Mouse (Mus musculus) right cerebral cortex, postnatal 25 days (tissue): ENCODE measurements around the gene Det1.

Experiments
- DNase-seq: peaks from one replicate; pipeline ENCODE4 v3.0.0; 2022

The Det1 gene

DNA sequence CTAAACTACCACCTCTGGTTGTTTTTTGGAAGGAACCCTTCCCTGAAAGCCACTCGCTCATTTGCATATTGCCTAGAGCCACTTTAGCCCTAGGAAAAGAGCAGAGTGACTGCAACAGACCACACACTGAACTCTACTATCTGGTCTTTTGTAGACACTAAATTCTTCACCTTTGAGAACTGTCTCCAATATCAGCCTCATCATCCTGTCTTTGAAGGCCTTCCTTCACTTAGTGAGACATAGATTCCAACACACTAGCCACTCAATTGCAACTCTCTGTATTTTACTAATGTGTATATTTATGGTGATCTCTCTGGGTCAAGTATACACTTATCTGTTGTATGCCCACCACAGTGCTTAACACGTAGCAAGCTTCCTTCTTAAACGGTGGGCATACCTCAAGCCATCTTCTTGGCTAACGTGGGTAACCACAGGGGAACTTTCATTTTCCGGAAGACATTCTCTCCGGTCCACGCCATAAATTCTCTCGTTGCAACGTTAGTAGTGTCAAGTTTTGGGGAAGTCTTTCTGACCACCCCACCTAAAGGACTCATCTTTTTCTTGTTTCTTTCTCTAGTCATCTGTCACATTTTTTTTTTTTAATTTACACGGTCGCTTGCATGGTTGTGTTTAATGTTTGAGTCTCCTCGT lies 872 bp downstream of the Det1 start:
- no peak for DNase-seq

DNA sequence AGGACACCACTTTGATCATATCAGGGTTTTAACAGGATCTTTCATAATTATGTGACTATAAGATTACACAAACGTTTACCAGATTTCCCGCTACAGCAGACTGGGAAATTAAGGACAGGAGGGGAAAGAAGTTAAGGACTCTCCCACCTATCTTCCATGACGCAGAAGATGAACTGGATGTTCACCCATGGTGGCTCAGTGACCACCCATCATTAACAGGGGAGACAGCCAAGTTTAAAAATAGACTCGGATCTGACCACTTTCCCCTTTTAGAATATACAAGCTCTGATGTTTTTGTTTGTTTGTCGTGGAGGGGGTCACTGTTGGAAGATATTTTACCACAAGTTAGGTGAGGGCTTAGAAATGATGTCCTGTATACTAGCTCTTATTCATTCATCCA lies 5.5 kb downstream of the Det1 start:
- DNase-seq = no peak

DNA sequence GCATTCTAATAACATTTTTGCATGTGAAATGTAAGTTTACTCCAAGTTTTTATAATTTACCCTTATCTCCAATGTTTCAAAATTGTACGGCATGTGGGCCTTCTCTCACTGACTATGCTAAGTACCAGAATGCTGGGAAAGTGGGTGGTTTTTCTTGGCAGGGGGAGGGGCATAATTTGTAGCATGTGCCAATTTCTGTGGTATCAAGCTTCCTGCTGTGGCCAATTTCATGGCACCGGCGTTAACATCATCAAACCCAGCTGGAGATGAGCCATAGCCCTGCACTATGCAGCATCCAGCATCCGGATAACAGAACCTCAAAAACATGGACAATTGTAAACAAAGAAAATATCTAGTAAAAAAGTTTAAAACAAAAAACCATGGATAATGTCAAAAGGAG lies 9.8 kb downstream of the Det1 start:
- no peak for DNase-seq

DNA sequence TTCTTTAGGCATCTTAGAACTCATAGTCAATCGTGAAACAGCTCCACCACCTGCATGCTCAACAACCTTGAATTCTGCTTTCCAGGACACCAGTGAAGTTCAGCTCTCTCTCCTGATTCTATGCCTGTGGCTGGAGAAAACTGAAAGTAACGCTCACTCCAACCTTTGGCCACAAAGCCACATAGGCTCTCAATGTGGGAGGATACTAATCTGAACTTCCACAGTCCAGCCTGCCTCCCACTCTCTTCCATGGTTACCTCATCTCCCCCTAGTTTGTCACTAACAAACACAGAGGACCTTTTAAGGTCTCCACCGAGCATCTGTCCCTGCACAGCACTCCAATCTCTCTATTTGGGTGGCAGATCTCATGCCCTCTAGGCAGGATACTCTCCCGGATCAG lies 11.4 kb downstream of the Det1 start:
- no peak for DNase-seq

DNA sequence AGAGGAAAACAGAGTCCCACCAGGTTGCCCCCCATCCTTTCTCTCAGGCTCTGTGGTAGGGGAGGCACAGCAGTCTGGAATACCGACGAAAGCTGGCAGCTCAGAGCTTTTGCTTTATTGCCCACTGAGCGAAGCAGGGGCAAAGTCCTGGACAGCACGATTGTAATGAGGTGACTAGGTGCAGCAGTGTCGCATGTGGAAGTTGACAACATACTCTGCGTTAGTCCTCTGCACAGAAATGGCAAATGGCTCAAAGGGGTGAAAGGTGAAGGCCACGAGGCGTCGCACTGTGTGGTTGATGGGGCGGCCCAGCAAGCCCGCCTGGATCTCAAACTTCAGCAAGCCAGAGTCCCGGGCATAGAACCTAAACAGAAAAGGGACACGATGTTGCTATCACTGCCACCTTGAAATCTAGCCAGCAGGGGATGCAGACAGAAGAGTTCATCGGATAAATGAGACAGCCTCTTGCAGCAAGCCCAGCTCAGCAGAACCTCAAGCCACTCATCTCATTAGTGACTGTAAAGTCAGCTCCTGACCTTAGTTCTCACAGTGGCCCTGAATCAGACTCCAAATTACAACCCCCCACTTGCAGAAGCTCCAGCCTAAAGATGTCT lies 19.2 kb downstream of the Det1 start:
- DNase-seq = no peak

DNA sequence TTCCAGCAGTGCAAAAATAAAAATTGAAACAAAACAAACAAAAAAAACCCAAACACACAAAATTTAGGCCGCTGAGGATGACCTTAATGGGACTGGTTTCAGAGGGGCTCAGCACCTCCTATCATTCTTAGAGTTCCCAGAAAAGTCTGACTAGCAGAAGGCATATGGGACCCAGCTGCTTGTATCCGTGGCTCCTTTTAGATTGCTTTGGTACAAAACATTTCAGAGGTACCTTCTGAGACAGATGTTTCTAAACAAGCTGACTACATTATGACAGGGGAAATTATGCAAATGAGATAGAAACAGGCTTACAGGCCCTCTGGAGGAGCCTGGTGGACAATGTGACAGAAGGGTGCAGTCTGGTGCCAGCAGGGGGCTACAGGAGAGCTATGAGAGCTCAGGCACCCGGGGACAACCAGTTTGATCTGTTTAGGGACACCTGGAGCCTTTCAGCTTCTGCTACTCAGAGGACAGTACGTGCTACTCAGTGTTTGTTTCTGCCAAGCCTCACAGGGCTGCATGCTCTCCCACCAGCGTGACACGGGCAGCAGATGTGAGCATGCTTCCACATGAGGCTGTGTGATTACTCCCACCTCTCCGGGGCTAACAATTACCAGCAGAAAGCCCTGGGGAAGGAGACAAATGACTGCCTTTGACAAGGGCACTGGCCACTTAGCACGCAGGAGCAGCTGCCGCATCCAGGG lies 20.2 kb downstream of the Det1 start:
- DNase-seq = no peak

DNA sequence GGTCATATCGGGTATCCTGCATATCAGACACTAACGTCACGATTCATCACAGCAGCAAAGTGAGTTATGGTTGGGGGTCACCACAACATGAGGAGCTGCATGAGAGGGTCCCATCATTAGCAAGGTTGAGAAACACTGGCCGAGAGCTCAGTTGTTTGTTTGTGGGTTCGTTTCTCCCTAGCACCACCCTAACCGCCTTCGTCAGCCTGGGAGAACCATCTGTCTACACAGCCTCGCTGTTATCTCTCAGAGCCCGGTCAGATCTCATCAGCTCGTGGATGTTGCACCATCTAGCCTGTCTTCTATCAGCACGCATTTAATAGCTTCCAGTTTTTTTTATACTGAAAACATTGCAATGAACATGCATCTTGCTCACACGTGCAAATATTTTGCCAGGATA lies 28.7 kb downstream of the Det1 start:
- DNase-seq = no peak

DNA sequence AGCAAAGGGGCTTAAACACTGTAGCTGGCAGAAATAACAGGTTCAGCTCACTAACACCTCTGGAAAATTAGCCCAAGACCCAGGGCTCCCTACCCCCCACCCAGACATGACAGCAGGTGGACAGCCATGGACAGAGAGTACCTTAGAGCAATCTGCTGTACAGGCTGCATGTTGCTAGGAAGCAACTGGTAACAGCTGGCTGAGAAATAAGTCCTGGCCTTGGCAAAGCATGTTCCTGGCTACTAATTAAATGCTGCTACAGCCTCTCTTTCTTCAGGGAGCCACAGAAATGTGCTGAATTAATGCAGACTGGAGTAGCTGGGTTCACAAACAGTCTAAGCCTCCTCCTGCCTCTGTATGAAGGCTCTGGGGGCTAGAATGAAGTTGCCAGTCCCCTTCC lies 32.3 kb downstream of the Det1 start:
- DNase-seq = no peak

DNA sequence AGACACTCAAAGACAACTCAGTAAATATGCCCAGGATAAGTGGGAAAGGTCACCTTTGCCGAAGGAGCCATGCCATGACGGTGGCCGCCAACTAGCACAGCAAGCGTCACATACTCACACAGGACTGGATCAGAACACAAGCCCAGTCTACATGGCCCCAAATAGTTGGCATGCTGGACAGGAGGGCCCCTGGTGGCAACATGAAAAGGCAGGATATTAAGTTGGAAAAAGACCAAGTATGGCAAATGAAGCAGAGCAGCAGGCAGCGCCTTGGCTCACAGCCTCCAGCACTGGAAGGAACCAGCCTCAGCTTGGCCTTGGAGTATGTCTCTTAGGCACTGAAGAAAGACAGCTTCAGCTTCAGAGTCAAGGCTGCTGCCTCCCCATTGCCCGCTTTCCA lies 33.3 kb downstream of the Det1 start:
- DNase-seq = no peak

DNA sequence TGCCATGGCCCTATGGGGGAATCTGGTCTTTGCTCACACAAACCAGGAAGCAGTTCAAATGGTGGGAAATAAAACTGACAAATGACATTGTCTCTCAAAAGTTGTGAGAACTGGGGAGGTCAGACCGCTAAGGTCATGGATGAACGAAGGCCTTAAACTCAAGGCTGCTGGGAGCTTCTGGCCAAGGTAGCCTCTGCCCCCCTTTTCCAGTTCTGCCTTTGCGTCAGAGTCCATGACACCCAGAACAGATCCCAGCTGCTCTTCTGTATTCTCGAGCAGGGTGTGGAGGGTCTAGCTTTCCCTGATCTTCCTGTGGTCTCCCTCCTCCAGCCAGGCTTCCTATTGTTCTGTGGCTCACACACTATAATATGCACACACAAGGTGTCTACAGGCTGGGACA lies 39.9 kb downstream of the Det1 start:
- DNase-seq = no peak

DNA sequence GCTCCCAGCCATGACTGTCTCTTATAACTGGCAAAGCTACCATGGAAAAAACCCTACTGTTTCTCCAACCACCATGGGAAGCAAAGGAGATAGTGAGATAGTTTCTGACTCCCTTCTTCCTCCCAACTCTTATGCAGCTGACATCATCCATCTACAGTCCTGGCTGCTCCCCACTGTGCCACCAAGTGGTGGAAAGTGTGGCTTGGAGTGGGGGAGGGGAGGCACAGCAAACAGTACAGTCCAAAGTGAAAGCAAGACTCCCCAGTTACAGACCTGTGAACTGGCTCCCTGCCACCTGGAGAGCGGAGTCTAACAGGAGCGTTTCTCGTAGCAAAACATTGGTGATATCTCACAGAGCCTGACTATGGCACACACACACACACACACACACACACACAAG lies 43.2 kb downstream of the Det1 start:
- DNase-seq = no peak

DNA sequence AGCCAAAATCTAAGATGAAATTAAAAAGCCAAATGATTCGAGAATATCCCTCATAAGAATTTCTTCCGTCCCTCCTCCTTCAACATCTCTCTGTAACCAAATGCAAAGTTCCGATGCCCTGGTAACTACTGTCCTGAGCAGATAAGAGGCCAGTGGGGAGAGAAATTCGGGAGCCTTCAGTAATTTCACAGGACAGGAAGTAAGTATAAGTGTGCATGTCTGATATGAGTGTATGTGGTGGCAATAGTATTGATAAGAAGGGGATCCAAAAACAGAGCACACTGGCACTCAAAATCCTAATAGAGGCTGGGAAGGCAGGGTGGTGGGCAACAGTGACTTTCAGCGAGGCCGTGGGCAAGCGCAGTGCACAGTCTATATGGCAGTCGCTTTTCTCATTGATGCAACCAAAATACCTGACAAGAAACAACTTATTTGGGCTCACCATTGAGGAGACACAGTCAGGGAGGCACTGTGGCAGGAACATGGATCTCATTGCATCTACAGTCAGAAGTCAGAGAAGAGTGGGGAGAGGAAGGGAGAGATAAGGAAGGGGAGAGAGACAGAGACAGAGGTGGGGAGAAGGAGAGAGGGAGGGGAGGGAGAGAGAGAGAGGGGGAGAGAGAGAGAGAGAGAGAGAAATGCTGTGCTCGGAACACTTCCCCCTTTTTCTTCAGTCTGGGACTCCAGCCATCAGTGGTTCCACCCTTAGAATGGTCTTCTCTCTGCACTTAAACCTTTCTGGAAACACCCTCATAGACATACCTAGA lies 47.1 kb downstream of the Det1 start:
- DNase-seq = no peak

DNA sequence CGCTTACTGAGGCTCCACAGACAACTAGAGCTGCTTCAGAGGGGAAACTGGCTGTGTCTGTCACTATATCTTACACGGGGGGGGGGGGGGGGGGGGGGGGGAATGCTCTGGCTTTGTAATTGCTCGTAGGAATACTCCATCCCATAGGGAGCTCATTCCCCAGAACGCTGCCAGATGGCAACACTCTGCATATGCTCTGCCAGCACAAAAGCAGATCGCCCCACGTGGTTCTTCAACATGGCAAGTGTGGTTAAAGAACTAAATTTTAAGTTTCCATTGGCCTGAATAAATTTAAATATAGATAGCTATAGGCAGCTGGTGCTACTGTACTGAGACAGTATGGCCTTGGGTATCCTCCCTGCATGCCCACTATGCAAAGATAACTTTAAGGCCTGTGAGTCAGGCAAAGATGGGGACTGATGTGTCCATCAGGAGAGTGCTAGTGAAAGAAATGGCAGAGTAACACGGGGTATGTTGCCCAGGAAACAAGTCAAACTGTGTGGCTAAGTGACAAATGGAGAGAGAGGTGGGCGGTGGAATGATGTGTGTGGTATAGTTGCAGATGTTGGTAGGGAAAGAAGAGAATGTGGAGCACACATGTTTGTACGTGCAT lies 49.1 kb downstream of the Det1 start:
- DNase-seq = peak; percentile 77

DNA sequence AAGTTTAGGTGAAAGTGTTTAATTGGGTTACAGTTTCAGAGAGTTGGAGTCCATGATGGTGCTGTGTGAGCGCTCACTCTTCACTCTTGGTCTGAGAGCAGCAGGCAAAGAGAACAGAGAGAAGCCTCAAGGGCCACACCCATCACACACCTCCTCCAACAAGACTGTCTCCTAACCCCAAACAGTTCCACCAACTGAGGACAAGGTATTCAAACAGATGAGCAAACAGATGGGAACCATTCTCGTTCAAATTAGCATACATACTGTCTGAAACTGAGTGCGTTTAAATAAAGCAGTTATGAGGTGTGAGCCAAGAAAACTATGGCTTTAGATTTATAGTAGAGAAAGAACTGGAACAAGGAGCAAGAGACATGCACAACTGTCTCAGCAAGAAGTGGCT lies 50.4 kb downstream of the Det1 start:
- no peak for DNase-seq

DNA sequence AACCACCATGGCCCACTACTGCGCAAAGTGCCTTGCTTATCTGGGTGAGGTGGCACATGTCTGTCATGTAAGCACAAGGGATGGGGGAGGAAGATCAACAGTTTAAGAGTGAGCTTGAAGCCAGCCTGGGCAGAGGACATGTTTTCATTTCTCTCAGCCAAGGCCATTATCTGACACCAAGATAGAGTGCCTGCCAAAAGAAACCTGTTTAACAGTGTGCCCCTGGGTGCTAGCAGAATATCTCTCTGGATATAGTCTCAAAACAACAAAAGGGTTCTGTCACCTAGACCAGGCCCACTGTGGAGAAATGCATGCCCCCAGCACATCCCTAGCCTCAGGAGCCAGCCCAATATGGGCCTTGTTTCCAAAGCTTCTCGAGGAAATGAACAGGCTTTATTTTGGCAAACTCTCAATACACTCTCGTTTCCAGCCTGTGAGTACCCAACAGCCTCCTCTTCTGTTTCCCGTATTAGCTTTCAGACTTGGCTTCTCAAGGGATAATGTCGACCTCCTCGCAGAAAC lies 52.4 kb downstream of the Det1 start:
- DNase-seq = no peak

DNA sequence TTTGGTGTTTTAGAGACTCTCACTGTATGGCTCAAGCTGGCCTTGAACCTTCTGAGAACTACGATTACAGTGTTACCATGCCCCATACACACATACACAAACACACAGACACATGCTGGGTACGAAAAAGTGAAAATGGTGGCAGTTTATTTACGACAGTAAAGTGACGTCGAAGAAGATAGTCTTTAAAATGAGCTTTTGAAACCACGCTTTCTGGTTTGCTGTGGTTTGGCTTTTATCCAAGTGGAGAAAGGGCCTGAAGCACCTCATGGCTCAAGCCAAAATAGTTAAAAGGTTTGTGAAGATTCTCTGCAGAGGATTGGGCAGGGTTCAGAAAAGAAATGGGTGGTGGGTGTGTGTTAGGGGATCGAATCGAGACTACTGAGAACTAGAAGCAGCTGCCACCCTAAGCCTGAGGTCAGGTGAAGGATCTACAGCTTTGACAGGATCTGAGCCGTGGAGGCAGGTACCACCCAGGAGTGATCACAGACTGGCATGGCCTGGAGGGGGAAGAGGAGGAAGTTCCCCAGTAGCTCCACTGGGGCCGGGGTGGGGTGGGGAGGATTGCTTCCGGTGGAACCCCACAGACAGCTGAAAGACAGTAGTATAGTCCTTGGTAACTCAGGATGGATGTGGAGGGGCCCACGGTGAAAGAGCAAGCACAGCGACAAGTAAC lies 53.0 kb downstream of the Det1 start:
- no peak for DNase-seq

DNA sequence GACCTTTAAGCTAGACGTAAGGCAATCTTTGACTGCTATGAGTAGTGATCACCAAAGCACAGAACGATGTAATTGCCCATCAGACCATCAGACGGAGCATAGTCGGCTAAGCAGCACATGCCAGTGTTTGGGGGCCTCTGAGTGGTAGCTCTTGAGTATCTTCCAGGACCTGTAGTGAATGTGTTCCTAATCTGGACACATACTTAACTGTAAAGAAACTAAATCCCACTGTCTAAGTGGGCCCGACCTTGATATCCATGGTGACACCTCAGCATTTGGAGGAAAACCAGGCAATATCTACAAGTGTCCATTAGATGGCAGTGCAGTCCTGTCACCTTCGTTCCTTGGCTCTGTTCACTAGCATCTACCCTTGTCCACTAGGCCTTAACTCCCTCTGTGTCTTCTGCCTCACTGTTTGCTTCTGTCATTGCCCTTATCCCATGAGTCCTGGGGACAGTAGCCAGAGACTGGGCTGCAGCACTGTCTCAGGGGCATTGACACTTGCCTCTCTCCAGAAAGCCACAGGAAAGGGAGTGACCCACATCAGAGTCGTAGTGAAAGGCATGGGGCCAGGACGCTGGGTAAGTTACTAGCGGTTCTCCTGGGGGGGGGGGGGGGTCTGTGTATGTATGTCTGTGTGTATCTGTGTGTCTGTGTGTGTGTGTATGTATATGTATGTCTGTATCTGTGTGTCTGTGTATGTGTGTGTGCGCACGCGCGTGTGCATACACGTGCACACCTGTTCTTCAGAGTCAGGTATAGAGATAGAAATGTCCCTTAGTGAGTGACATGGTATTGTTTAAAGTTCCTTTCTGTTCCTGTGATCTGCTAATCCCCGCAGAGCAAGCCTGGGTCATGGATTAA lies 55.5 kb downstream of the Det1 start:
- no peak for DNase-seq

DNA sequence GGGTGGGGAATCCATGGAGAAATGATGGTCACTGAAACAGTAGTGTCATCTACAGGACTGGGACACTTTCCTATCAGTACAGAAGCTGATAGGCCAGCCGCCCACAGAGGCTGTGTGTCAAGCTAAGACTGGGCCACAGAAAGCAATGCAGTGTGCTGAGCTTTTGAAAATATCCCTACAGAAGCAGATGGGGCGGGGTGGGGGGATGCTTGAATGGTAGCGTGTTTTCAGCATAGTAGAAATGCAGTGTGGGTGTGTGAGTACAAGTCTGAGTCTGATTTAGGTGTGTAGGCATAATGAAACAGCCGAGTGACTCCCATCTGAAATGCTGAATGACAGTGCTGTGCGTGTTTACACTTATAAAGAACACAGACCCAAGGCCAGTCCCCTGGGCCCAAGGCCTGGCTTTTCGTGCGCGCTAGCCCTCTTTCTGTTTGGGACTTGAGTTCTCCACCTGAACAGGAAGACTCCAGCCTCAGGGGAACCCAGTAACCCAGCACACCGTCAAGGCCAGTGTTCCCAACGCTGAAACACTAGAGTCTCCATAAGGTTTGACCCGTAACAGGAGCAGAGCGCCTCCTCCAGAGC lies 59.2 kb downstream of the Det1 start:
- DNase-seq = no peak

DNA sequence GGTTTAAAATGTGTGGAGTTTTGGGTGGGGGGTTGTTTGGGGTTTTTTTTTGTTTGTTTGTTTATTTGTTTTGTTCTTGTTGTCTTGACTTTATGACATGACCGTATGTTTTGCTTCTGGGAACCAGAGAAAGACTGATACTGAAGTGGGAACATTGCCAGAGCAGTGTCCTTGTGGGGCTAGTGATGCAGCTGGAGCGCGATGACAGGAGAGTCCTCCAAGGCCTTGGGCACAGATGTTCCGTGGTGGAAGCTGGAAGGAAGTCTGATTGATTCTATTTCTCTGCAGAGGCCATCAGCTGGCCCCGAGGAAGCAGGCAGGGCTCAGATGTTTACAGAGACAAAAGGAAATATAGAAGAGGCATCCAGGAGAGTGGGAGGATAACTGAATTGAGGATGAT lies 61.2 kb downstream of the Det1 start:
- DNase-seq = no peak

DNA sequence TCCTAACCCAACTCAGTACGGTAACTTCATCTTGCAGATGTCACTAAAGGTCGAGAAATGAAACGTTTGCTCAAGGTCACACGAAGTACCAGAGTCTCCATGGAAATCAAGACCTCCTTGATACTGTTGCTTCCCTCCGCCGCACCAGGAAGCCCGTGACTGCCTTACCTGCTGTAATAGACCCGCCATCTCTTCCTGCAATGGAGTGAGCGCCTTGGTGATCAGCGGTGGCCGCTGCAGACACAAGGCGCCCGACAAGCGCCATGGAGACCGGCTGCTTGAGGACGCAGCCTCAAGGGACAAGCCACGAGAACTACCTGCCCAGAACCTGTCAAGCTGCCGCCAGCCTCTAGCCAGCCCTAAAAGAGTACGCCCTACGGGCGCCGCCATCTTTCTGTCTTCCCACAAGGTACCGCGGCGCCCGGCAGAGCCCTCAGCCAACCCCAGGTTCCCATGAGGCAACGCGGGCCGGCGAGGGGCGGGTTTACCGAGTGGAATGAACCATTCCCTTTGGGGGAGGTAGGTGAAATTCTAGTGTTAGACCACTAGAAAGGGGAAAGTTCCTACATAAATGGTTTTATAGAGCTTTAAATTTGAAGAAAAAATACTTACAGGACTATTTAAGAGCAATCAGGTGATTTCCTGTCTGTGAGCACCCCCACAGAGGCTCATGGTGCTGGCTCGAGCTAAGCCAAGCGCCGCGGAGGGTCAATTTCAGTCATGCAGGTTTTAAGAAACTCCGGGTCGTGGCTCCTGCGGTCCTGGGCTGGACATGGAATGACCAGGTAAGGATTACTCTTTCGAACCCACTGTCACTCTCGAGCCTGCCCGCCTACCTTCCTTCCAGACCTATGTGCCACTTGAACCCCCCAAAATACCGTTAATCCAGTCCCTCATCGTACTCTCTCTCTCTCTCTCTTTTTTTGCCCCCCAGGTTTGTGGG lies 64.2 kb downstream of the Det1 start, which contains the start of the genes Mrps11 and Mrpl46:
Gene Mrps11 (plus strand): TSS at position 481 of the 943 bp plus-strand sequence.
Gene Mrpl46 (minus strand): TSS at position 893 of the 943 bp plus-strand sequence.
- peak; percentile 89 for DNase-seq
